Mouse (Mus musculus): ENCODE data around the gene Smdt1.

Gene Smdt1

GRCm38 (mm10) chr15:82338593-82339112 lies at the start of gene Smdt1, which contains the start of the genes Naga and Pheta2:
Gene Smdt1 (plus strand): TSS chr15:82338959.
Gene Naga (minus strand): TSS chr15:82338925.
Gene Pheta2 (plus strand): TSS chr15:82338942.
- peak; percentile 86 to 90 for DNase-seq

GRCm38 (mm10) chr15:82290252-82290651 lies 48.5 kb upstream of the Smdt1 start:
- DNase-seq = no peak

- DNase-seq = no peak
Observed at GRCm38 (mm10) chr15:82292851-82293250, 45.9 kb upstream of the Smdt1 start.

- DNase-seq = no peak
Observed at GRCm38 (mm10) chr15:82293271-82293711, 45.5 kb upstream of the Smdt1 start.

- no peak for DNase-seq
Observed at GRCm38 (mm10) chr15:82294059-82294458, 44.7 kb upstream of the Smdt1 start.

GRCm38 (mm10) chr15:82298764-82299561 lies 39.8 kb upstream of the Smdt1 start, which contains the start of gene Wbp2nl:
Gene Wbp2nl (plus strand): TSS chr15:82298954.
- DNase-seq = no peak

- no peak for DNase-seq
Observed at GRCm38 (mm10) chr15:82307107-82307506, 31.7 kb upstream of the Smdt1 start.

- no peak for DNase-seq
Observed at GRCm38 (mm10) chr15:82308416-82308815, 30.3 kb upstream of the Smdt1 start.

- DNase-seq = no peak
Observed at GRCm38 (mm10) chr15:82317839-82318238, 20.9 kb upstream of the Smdt1 start.

- no peak for DNase-seq
Observed at GRCm38 (mm10) chr15:82319613-82320012, 19.1 kb upstream of the Smdt1 start.

- DNase-seq = no peak
Observed at GRCm38 (mm10) chr15:82322195-82322594, 16.6 kb upstream of the Smdt1 start.

GRCm38 (mm10) chr15:82325382-82325781 lies 13.4 kb upstream of the Smdt1 start:
- DNase-seq = no peak

GRCm38 (mm10) chr15:82335194-82335593 lies 3.6 kb upstream of the Smdt1 start:
- no peak for DNase-seq

GRCm38 (mm10) chr15:82336629-82337028 lies 2.1 kb upstream of the Smdt1 start:
- DNase-seq = no peak

GRCm38 (mm10) chr15:82337875-82338274 lies 884 bp upstream of the Smdt1 start:
- DNase-seq = no peak

GRCm38 (mm10) chr15:82339150-82339549 lies 391 bp downstream of the Smdt1 start:
- no peak for DNase-seq

GRCm38 (mm10) chr15:82339634-82340254 lies 985 bp downstream of the Smdt1 start:
- DNase-seq = no peak

- no peak for DNase-seq
Observed at GRCm38 (mm10) chr15:82340414-82341035, 1.8 kb downstream of the Smdt1 start.

- peak in 1 of 2 experiments; percentile 26 for DNase-seq
Observed at GRCm38 (mm10) chr15:82341036-82341501, 2.3 kb downstream of the Smdt1 start.

GRCm38 (mm10) chr15:82341675-82342542 lies 3.1 kb downstream of the Smdt1 start:
- DNase-seq = no peak

- no peak for DNase-seq
Observed at GRCm38 (mm10) chr15:82342543-82342935, 3.8 kb downstream of the Smdt1 start.
